Mouse (Mus musculus): ENCODE results near the gene Apobr.

Apobr gene

DNA sequence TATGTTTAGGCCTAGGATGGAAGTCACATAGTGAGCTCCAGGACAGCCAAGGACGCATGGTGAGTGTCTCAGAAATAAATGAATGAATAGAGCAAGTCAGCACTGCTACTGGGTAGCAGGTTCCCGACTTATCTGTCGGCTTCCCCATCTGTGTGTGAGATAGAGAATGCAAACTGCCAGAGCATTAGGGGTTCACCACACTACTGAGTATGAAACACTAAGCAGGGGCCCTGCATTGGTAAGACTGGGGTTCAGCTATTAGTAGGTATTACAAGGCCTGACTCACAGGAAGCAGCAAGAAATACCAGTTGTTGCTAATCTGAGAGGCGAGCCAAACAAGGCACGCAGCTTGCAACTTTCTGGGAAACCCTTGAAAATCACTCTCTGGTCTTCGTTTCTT is 14.2 kb downstream of the Apobr start:
- peak; percentile 72 for DNase-seq (ENCODE audit: low read depth)

DNA sequence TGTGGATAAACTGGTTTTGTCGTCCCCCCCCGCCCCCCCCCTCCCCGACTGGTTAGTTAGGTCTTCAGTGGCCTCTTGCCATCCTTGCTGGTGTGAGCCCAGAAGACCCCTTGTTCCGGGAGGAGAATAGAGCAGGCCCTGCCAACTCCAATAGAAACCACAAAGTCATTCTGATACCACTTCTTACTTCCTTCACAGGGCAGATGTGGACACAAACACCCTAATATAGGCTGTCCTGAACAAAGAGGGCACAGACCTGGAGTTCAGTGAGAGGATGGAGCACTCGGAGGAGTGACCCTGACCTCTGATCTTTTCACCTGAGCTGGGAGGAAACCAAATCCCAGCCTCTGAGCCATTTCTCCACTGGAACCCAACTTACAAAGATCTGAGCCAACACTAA is 17.2 kb downstream of the Apobr start:
- DNase-seq (ENCODE audit: low read depth) = no peak

DNA sequence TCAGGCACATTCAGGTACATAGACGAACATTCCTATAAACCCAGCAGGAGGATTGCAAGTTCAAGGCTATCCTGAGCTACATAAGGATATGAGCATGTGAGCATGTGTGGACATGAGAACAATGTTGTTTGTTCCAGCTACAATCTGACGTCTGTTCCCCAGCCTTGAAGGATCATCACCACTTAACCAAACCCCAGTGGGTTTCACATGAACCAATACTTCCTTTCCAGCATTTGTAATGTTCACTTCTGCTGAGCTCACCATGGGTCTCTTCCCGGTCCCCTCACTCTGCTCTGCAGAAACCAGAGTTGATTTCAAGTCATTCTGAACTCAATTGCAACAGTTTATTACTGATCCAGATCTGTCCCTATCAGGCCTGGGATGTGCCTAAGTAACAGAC is 17.9 kb downstream of the Apobr start:
- DNase-seq (ENCODE audit: low read depth) = no peak

DNA sequence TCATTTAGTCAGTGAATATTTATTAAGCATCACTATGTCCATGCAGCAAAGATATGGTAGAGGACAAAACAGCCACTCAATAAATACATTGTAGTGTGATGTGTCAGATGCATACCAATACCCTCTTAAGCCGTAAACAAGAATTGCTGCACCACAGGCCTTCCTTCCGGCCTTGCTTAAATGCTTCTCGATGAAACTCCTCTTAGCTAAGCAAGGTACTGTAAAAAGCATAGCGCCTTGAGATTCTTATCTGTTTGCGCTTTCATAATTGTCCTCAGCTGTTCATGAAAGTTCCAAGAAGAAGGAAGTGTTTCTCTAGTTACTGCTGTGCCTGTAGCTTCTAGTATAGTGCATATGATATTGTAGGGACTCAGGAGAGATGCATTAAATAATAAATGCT is 21.9 kb downstream of the Apobr start:
- peak; percentile 73 for DNase-seq (ENCODE audit: low read depth)

DNA sequence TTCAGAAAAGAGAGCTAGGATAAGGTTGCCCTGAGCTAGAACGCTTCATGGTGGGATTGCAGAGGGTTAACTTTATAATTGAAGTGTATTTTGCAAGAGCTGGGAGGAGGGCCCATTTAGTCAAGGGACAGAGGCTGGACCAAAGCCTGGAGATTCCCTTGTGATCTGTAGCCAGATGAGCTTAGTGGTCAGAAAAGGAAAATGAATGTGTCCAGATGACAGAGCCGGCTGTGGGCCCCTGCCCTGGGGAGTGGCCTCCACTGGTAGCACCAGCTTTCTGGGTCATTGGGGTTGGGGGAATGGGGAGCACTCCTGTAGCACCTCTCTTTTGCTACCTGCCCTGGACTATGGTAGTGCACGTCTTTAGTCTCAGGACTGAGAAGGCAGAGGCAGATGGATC is 22.3 kb downstream of the Apobr start:
- no peak for DNase-seq (ENCODE audit: low read depth)

DNA sequence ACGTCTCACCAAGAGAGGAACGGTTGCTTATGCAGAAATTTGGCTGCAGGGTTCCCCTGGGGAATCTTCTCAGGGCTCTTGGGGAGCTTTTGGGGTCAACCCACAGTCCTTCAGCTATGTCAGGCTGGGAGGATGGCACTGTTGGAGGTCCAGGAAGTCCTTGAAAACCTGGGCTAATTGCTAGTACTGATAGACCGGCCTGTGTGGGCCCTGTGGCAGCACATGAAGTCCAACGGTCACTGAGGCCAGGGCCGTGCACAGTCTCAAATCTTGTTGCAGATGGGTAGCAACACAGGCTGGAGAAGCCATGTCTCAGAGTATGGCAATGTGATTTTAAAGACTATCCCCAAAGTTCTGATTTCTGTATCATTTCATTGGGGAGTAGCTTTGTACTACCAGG is 23.1 kb downstream of the Apobr start:
- no peak for DNase-seq (ENCODE audit: low read depth)

DNA sequence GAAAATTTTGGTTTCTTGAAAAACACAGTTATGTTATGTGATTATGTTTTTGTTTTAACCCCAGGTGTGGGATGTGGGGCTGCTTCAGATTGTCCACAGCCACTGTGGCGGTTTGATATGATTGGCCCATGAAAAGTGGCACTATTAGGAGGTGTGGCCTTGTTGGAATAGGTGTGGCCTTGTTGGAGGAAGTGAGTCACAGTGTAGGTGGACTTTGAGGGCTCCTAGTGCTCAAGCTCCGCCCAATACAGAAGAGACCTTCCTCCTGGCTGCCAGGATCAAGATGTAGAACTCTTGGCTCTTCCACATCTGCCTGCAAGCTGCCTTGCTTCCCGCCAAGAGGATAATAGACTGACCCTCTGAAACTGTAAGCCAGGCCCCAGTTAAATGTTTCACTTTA is 28.0 kb downstream of the Apobr start:
- peak; percentile 24 for DNase-seq (ENCODE audit: low read depth)

DNA sequence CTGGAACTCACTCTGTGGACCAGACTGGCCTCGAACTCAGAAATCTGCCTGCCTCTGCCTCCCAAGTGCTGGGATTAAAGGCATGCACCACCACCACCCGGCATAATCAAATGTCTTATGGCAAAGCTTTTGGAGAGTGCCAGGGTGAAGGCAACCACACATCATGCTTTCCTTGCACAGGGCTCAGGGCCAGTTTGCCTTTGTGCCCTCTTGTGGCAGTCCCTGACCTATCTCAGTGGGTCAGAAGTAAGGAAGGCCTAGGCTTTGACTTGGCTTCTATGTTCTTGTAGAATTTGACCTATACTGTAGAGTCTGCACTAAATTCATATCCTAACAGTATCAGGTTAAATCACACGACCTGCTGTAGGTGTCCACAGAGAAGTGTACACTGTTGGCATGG is 32.0 kb downstream of the Apobr start:
- DNase-seq (ENCODE audit: low read depth) = peak; percentile 50

DNA sequence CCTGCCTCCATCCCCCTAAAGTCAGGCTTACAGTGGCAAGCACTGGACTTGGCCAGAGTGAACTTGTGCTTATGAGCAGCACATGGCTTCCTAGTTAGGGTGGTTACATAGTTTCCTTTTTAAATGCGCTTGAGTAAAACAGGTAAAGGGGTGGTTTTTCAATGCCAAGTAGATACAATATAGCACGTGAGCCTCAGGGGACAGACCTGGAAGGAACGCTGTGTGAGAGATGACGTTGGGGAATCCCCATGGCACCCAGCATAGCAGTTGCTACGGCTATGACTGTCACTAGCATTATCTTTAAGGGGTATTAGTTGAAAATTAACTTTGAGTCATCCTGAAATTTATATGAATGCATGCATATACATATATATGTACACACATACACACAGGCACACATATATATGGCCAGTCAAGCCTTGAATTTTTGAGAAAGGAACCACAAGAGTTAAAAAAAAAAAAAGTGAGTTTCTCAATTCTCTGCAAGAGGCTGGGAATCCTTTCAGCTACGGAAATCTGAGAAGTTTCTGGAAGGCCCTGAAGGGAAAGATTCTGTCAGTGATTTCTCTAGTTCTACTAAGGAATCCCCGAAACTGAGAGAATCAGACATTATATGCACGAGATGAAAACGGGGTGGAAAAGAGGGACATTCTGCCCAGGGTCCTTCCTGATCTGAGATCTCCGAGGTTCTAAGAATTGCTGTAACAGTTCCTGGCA is 35.0 kb downstream of the Apobr start:
- no peak for DNase-seq (ENCODE audit: low read depth)

DNA sequence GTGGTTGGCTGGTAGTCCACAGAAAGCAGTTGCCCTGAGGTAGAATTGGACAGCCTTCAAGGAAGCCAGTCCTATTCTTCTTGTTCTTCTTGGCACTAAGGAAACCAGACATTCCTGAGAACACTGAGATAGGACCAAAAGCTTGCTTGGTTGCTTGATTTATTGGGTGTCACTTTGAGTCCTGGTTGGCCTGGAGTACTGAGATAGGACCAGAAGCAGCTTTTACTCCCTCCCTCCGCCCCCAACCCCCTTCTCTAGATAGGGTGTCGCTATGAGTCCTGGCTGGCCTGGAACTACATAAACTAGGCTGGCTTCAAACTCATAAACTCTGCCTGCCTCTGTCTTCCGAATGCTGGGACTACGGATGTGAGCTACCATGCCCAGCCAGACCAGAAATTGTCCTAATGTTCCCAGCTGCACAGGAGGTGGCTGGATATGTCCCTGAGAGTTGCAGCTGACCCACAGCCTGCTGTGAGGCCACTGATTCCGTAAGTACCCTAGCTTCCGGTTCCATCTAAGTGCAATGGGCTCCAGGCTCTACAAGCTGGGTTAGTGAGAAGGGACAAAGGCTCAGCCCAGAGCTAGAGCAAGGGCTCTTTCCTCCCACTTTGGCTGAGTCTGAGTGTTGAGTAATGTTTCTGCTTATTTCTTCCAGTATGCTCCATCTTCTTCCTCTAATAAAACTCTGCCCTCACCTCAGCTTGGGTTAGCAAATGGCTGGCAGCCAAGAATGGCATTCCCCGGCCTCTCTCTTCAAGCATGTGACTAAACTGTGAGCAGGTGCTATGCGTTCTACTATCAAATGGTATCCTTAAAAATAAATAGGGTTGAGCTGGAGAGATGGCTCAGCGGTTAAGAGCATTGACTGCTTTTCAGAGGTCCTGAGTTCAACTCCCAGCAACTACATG is 37.0 kb downstream of the Apobr start:
- no peak for DNase-seq (ENCODE audit: low read depth)

DNA sequence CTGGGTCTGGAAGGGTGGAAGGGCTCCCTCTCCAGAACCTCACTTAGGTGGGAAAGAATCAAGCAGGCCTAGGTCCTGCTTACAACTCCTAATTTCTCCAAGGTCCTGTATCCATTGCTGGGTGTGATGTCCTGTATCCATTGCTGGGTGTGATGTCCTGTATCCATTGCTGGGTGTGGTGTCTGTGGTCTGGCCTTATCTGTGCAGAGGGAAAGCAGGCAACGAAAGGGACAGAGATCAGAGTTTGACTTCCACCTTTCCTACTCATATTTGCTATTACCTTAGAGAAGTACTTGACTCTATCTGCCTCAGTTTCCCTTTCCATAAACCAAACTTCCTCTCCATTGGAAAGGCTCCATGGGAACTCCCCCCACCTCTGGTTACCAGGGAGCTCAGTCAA is 38.6 kb downstream of the Apobr start:
- DNase-seq (ENCODE audit: low read depth) = no peak

DNA sequence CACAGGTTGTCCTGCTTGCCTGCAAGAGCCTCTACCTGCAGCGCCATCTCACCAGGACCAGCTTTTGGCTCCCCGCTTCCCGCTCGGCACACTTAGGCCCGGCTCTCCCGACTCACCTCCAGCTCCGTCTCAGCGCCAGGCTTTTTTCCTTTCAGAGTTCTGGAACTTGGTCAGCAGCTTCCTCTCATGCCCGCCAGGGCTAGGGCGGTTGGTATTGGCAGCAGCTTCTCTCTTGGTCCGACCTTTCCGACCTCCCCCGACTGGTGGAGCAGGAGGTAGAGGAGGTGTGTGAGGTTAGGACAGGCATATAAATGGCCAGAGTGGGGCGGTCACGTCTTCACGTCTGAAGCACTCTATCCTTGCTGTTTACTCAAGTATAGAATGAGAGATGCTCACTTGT is 40.0 kb downstream of the Apobr start:
- no peak for DNase-seq (ENCODE audit: low read depth)

DNA sequence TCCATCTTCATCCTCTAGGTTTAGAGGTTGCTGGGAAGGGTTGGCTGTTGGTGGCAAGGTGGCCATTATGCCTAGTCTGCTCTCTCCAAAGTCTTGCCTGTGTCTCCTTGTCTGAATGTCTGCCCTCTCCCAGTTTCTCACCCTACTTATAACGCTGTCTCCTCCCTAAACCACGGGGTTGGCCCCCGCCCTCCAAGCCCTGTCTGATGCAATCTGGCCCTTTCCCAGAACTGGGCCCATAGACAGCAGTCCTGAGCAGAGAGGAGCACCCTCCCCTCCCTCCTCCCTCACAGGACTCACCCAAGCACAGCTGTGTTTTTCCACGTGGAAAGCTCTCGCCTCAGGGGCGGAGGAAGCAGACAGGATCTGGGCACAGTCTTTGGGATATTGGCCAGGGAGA is 40.6 kb downstream of the Apobr start:
- DNase-seq (ENCODE audit: low read depth) = no peak

DNA sequence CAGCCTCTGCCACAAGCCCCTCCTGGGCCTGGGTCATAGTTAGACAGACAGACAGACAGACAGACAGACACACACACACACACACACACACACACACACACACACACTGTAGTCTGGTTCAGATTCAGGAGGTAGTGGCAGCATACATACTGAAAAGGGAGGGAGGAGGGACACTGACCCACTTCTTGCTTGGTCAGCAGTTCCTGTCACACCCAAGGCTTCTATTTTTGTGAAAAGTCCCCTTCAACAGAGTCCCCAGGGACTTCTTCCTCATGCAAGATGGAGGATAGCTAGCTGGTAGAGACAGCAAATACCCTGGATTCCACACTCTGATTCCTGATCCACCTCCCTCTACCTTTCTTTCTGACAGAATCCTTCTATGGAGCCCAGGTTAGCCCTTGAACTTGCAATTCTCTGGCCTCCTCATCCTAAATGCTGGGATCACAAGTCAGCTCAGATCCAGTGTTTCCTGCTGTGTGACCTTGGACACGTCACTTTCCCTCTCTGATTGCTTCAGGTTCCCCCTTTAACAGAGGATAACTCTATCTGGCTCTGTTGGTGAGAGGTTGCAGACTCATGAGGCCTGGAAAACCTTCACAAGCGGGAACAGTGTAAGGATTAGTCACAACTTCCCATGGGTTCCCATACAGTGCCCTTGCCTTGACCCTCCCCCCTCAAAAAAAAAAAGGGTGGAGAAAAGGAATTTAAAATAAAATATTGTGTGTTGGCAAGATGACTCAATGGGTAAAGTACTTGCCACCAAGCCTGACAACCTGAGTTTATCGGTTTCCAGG is 41.3 kb downstream of the Apobr start:
- DNase-seq (ENCODE audit: low read depth) = no peak

DNA sequence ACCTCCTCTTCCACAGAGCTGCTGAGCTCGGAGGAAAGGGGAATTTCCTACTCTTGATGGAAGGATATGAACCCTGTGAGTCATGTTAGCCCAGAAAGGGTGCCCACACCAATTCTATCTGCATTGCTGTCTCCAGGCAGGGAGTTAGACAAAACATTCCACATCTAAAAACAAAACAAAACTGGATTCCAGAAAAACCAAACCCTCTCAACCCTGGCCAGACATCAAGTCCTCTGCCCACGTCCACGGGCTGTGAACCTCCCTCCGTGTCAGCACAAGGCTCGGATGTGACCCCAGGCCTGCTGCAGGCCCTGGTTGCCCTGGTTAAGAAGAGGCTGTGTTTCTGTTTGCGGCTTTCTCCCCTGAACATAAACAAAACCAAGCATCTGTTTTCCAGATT is 43.4 kb downstream of the Apobr start:
- no peak for DNase-seq (ENCODE audit: low read depth)

DNA sequence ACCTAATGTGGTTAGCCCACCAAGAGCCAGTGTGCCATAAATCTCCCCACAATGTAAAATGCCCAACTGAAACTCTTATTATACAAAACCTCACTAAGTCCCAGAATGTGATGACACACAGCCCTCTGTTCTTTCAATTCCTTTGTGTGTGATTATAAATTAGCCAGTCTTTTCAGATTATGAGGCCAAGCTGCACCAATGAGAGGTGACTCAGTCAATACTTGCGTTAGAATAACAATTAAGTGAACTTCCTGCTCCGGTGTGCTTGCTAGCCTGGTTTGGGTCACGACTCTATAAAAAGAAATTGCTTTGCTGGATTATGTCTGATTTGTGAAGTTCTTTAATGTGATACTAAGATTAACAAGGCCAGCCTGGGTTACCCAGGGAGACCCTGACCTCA is 45.2 kb downstream of the Apobr start:
- peak; percentile 22 for DNase-seq (ENCODE audit: low read depth)

DNA sequence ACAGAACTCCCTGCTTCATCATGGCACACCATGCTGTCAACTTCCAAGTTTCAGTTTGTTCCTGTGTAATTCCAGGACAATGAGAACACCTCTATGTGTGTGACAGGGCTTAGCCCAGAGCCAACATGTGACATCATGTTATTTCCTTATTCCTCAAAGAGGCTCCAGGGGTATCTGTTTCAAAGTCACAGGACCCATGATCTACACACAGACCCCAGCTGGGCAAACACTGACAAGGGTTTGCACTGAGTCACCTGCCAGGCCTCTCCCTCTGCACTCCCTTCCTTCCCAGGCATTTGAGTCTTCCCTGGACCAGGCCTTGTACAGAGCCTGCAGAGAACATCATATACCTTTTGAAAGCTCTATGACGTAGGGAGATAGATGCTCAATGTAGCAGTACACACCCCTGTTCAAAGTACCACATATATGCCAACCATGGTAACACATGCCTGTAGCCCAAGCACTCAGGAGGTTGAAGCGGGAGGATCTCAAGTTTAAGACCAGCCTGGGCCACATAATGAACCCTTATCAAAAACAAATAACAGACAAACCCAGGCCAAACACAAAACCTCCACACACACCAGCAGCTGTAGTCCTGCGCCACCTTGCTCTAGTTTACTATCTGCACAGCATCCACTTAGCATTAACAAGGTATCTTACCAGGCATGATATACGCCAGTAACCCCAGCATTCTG is 46.2 kb downstream of the Apobr start, which contains the start of gene Nupr1:
Gene Nupr1 (minus strand): TSS at position 38 of the 695 bp plus-strand sequence.
- no peak for DNase-seq (ENCODE audit: low read depth)

DNA sequence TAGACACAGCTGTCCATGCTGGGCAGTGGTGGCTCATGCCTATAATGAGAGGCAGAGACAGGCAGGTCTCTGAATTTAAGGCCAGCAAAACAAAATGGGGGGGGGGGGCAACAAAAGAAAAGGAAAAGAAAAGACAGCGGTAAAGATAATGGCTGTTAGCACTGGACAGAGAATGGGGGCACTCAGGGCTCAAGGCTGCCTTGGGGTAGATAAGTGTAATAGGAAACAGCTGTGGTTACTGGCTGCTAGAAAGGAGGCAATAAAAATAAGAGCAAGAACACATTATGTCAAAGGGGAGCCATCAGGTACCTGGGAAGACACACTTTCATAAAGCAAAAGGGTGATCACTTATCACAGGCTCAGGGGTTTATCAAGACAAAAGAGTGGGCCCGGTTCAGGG is 47.7 kb downstream of the Apobr start:
- DNase-seq (ENCODE audit: low read depth) = peak; percentile 66

DNA sequence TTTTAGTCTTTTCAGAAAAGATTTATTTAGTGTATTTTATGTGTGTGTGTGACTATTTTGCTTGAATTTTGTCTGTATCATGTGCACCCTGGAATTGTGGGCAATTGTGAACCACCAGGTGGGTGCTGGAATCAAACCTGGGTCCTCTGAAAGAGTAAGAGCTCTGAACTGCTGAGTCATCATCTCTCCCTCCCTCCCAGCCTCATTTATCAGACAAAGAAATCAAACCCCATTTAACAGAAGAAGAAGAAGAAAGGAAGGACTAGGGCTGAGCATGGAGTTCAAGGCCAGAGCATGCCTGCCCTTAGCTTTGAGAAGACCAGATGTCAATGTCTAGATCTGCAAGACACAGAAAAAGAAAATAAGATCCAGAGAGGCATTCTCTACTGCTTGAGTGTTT is 50.6 kb downstream of the Apobr start:
- peak; percentile 70 for DNase-seq (ENCODE audit: low read depth)

DNA sequence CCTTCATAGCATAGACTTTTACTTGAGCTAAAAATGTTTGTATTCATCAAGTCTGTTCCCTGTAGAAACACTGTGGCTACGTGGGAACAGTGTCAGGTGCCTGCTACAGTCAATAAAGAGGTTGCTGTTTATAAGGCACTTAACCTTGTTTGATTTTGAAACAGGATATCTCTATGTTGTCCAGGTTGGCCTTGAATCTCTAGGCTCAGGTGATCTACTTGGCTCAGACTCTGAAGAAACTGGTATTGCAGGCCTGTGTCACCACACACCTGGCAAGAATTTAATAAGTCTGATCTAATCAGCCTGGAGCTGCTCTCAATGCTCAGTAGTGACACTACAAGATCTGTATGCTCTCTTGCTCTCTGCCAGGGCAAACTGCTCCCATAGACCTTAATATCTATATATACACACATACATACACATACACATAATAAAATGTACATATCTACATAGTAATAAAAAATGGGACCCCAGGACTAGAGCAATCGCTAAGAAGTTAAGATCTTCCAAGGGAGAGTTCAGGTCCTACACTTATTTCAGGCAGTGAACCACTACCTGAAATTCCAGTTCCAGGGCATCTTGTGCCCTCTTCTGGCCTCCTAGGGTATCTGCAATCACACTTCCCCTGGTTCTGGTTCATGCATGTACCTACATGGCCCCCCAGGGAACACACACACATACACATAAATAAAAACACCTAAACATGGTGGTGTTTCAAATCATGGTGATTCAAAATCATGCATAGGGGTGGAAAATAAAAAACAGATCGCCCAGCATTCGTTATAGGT is 52.2 kb downstream of the Apobr start:
- peak; percentile 80 for DNase-seq (ENCODE audit: low read depth)

Measured in 416B (cell line).